Mouse (Mus musculus) ES-Bruce4 (cell line): ENCODE measurements around the gene Slit3.

Source experiments
- CTCF ChIP-seq: IDR thresholded peaks from one replicate; pipeline ENCODE4 v1.8.1; 2011; ENCODE audit warnings: low read depth, low read length
- EP300 ChIP-seq: IDR thresholded peaks from 2 replicates; pipeline ENCODE4 v1.6.1; 2011; ENCODE audit warnings: low read depth, low read length; ENCODE audit not compliant: insufficient read depth
- POLR2A ChIP-seq: IDR thresholded peaks from one replicate; pipeline ENCODE4 v1.8.1; 2011; ENCODE audit warnings: low read length; ENCODE audit not compliant: insufficient read depth

DNA sequence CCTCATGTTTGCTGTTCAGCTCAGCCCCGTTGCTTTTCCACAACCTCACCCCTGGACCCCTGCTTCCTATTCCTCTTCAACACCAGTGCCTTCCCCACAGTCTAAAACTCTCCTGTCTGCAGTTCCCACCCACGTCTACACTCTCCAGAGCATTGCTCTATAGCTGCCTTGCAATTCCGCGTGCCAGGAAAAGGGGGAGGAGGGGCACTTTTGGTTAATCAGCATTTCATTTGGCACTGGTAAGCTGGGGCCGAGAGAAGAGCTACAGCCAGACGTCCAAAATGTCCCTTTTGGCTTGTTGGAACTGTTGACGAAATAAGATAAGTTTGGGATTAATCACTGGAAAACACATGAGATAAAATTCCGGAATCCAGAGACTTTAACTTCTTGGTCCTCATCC, 274.4 kb downstream of the Slit3 start:
- TF ChIP-seq CTCF (no peak), POLR2A (no peak), EP300 (no peak)
